Mouse (Mus musculus) hindlimb bud, embryonic 11.5 days (tissue): ENCODE data around the gene Nop56.

Source experiments
- DNase-seq: peaks from one replicate; pipeline ENCODE4 v3.0.0-alpha.2; 2012; ENCODE audit warnings: low read depth, low spot score; ENCODE audit errors: extremely low spot score

Nop56 gene

DNA sequence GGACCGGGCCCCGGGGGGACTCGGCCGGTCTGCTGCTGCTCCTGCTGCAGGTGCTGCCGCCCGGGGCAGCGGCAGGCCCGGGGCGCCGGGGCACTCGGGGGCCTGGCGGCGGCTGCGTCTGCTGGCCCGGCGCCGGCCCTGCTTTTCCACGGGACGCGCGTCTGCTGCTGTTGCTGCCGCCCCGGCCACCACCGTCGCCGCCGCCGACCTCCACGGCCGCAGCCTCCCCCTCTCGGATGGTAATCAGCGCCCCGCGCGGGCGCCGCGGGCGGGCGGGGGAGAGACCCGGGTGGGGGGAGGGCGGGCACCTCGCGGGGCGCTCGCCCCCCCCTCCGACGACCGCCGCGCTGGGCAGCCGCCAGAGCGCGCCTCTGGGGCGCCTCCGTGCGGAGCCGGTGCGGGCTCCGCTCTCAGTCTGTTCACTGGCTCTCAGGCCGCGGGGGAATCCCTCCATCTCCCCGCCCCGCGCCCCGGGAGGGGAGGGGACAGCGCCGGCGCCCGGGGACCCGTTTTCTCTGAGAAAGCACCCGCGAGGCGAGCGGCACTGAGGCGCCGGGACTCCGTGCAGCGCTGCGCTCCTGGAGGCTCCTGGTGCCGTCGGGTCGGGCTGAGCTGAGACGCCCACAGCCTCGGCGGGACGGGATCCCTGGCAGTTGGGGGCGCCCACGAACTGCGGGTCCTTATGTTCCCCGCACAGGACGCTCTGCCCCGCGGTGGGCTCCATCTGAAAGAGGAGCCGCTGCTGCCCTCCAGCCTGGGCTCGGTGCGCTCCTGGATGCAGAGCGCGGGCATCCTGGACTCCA is 21.3 kb downstream of the Nop56 start:
- no peak for DNase-seq

DNA sequence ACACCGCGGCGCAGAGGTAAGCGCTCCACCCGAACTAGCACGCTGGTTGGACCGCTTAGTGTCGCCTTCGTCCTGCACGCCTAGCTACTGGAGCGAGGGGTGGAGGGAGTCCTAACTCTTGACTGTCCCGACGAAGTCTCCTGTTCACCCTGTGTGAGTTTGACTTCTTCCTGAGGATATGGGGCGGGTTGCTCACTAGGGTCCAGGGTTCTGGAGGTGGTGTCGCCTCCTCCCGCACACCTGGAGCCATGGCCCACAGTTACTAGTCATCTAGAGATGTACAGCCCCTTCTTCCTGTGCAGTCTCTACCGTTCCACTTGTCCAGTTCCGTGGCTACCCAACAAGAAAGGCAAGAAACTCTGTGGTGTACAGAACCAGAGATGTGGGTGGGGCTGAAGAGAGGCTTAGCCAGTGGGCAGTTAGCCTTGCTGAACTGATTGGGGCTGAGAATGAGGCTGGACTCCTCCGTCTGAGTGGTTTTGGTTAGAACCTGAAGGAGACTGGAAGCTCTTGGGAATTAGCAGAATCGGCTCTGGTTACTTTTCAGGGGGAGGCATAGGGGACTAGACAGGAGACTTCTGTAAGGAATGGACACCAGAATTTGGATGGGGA is 22.0 kb downstream of the Nop56 start:
- no peak for DNase-seq

DNA sequence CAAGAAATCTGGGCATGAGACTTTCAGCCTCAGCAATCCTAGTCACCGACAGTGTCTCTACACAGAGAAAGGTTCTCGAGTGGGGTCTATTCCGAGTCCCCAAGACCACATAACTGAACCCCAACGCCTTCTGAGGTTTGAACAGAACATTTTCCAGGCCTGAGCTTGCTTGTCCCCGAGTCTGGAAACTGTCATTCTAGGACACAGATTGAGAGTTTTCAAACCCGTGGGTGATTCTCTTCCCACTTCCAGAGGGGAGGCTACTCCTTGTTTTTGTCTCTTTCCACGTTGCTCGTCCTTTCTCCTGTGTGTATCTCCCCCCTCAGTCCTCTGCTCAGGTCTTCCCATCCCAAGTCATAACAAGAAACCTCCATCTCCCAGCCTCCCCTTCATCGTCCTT is 23.4 kb downstream of the Nop56 start:
- no peak for DNase-seq

DNA sequence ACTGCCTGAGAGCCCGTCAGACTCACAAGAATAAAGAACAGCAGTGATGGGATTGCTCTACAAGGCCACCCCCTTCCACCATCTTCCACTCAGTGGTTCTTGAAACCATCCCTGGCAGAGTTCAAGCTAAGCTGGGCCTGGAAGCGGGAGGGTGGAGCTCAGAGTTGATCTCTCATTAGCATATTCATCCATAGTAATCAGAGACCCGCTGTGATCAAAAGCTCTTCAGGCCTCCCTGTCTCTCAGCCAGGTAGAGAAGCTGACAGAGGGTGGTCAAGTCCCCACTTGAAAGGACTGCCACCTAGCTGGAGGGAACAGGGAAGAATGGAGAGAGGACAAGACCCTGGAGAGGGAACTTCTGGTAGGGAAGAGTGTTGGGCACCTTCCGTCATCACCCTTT is 28.8 kb downstream of the Nop56 start:
- DNase-seq: no peak

DNA sequence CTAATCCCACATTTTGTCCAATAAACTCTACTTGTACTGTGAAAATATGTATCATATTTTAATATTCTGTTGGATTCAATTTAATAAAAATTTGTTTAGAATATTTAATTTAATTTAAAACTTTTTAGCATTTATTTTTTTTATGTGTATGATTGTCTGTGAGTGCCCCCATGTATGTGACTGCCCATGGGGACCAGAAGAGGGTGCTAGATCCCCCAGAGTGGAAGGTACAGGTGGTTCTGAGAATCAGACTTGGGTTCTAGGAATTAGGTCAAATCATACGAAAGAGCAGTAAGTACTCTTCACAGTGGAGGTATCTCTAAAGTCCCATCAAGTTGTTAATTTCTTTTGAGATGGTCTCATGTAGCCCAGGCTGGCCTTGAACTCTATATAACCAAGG is 52.8 kb downstream of the Nop56 start:
- no peak for DNase-seq
